Mouse (Mus musculus) C2C12 (cell line): ENCODE results near the gene Zfr.

Experiments used
- CEBPB ChIP-seq: IDR thresholded peaks from one replicate; pipeline ENCODE4 v1.6.1; 2011; ENCODE audit warnings: low read depth, mild to moderate bottlenecking, control low read depth, moderate library complexity
- CTCF ChIP-seq: IDR thresholded peaks from one replicate; pipeline ENCODE4 v1.5.1; 2011; ENCODE audit not compliant: control insufficient read depth, insufficient read depth, insufficient read length
- FOSL1 ChIP-seq: IDR thresholded peaks from one replicate; pipeline ENCODE4 v1.8.0; 2011; ENCODE audit warnings: mild to moderate bottlenecking, low read length; ENCODE audit not compliant: poor library complexity, insufficient read depth, severe bottlenecking
- MAX ChIP-seq: IDR thresholded peaks from one replicate; pipeline ENCODE4 v1.6.1; 2011; ENCODE audit warnings: mild to moderate bottlenecking, control low read depth
- MYOD1 ChIP-seq: IDR thresholded peaks from one replicate; pipeline ENCODE4 v1.6.1; 2011; ENCODE audit warnings: low read depth; ENCODE audit not compliant: control insufficient read depth, insufficient read length
- USF1 ChIP-seq: IDR thresholded peaks from one replicate; pipeline ENCODE4 v1.6.1; 2011; ENCODE audit warnings: low read depth, mild to moderate bottlenecking, control low read depth, moderate library complexity

- TF ChIP-seq MYOD1 = no peak
- no peak for TF ChIP-seq CEBPB
- no peak for TF ChIP-seq CTCF
- TF ChIP-seq MAX = no peak
- no peak for TF ChIP-seq USF1
- TF ChIP-seq FOSL1 = no peak
These were observed 112.1 kb downstream of the Zfr start for GRCm38 (mm10) chr15:12229603-12230242.
